In the genomic region with DNA sequence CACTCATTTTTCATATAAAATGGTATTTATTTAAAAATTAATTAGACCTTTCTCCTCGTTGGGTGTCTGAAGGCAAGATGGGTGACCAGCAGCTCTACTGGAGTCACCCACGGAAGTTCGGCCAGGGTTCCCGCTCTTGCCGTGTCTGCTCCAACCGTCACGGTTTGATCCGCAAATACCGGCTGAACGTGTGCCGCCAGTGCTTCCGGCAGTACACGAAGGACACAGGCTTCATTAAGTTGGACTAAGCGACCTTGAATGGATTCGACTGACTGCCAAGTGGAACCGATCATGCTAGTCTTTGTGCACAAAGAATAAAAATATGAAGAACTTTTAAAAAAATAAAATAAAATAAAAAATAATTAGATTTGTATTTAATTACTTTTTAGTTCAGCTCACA, we compare ENCODE assay signal across 27 mouse cellular contexts. TPM values are rescaled to one million over a fixed set of nuclear protein-coding genes. Genes with fewer than 3 reads are reported as not detected.
DNase-seq lines count a peak whose midpoint lies in the region; ATAC-seq and TF ChIP-seq lines count a peak whose summit lies in the region.
"Had no signal": no experiment of that assay in that cellular context is flagged by ENCODE, and none has a peak within 500 bp of the region (broad histone marks: within the 10 kb centered on the region; RNA-seq: fewer than 3 reads in every experiment).

No protein-coding gene starts in this region.

- DNase-seq in adrenal gland, adult (ENCODE audit: inconsistent age in 2 of 2, low spot score in 1 of 2), result peak; percentile 53 to 62
- DNase-seq in adrenal gland, postnatal 4 days (ENCODE audit: low spot score in 2 of 2), result no peak
- peak; percentile 31 for DNase-seq in forebrain, embryonic 14.5 days (ENCODE audit: low spot score)
- DNase-seq in forebrain, embryonic 10.5 days (ENCODE audit: extremely low spot score, low spot score), result no peak
- peak; percentile 14 for DNase-seq in kidney, adult 2 months
- no peak for DNase-seq in kidney, postnatal 10 days
- peak; percentile 13 to 49 for DNase-seq in adrenal gland, postnatal 36 days
- DNase-seq in Muller cell, postnatal 12 days (ENCODE audit: inconsistent ontology term), result no peak
- DNase-seq: cerebellum, adult 2 months; gastrocnemius, adult 2 months; gastrocnemius, postnatal 36 days; heart, adult 2 months; heart, postnatal 10 days; kidney, adult 9 months; kidney, postnatal 14 days; layer of hippocampus, adult 9-11 months; liver; lung, adult 2 months; lung, postnatal 10 days; thymus, adult 2 months; thymus, postnatal 36 days had no signal

- 66% methylated on average over 16 of the region's 16 CpGs for WGBS in forebrain, embryonic 14.5 days
- WGBS in forebrain, embryonic 10.5 days, result 95% methylated on average over 16 of the region's 16 CpGs
- WGBS in kidney, adult 2 months, result 72% methylated on average over 16 of the region's 16 CpGs

- H3K9ac ChIP-seq in forebrain, embryonic 14.5 days (ENCODE audit: low read length), result no peak overlapping the region
- H3K9ac ChIP-seq: heart, embryonic 13.5 days; liver, embryonic 14.5 days had no signal

- H3K4me1 ChIP-seq in forebrain, embryonic 14.5 days (ENCODE audit: control insufficient read depth, insufficient read depth, low read length), result peaks cover 43% of the 10 kb centered on the region
- peaks cover 59% of the 10 kb centered on the region for H3K4me1 ChIP-seq in forebrain, embryonic 10.5 days
- H3K4me1 ChIP-seq in kidney, adult 2 months (ENCODE audit: control insufficient read depth, insufficient read depth, low read length), result no peaks in the 10 kb centered on the region; the same call in 1 of the 2 replicates

- no peaks in the 10 kb centered on the region for H3K36me3 ChIP-seq in forebrain, embryonic 14.5 days (ENCODE audit: control insufficient read depth, insufficient read depth, low read length)
- H3K36me3 ChIP-seq in forebrain, embryonic 10.5 days (replicated peaks), result no peaks in the 10 kb centered on the region
- no peaks in the 10 kb centered on the region for H3K36me3 ChIP-seq in kidney, adult 2 months (ENCODE audit: control insufficient read depth, insufficient read depth, low read length)
- H3K36me3 ChIP-seq: heart, embryonic 13.5 days had no signal

- no peak for TF ChIP-seq POLR2A in kidney, adult 2 months (IDR thresholded peaks at IDR 0.05; ENCODE audit: low read depth, low read length)

- TF ChIP-seq CTCF in kidney, adult 2 months (conservative IDR thresholded peaks at IDR 0.05; ENCODE audit: insufficient read depth, insufficient read length, low read depth, low read length), result no peak

- no peak overlapping the region for H3K4me3 ChIP-seq in forebrain, embryonic 14.5 days (ENCODE audit: low read depth, low read length)
- H3K4me3 ChIP-seq in forebrain, embryonic 10.5 days, result no peak overlapping the region
- no peak overlapping the region for H3K4me3 ChIP-seq in kidney, adult 2 months (ENCODE audit: insufficient read depth, low read depth, low read length)
- H3K4me3 ChIP-seq: erythroblast, embryonic 14.5 days; gastrocnemius, adult 2 months; heart, adult 2 months; heart, embryonic 13.5 days had no signal

- H3K9me3 ChIP-seq in forebrain, embryonic 14.5 days (replicated peaks; ENCODE audit: control insufficient read depth, low read length), result no peaks in the 10 kb centered on the region
- H3K9me3 ChIP-seq in forebrain, embryonic 10.5 days, result no peaks in the 10 kb centered on the region
- H3K9me3 ChIP-seq: heart, embryonic 13.5 days had no signal

- H3K4me2 ChIP-seq in forebrain, embryonic 14.5 days (ENCODE audit: low read length), result no peak overlapping the region
- H3K4me2 ChIP-seq: heart, embryonic 13.5 days had no signal

- H3K27me3 ChIP-seq in forebrain, embryonic 14.5 days (replicated peaks; ENCODE audit: control insufficient read depth, insufficient read depth, low read length), result no peaks in the 10 kb centered on the region
- H3K27me3 ChIP-seq in forebrain, embryonic 10.5 days (ENCODE audit: poor library complexity, severe bottlenecking), result no peaks in the 10 kb centered on the region
- no peaks in the 10 kb centered on the region for H3K27me3 ChIP-seq in kidney, adult 2 months (replicated peaks; ENCODE audit: control insufficient read depth, insufficient read depth, low read length)
- H3K27me3 ChIP-seq: CH12.LX; heart, embryonic 13.5 days had no signal

- no peak overlapping the region for H3K27ac ChIP-seq in forebrain, embryonic 14.5 days (ENCODE audit: low read depth, low read length)
- H3K27ac ChIP-seq in forebrain, embryonic 10.5 days, result no peak overlapping the region; the same call in 1 of the 2 replicates
- no peak overlapping the region for H3K27ac ChIP-seq in kidney, adult 2 months (ENCODE audit: insufficient read depth, low read depth, low read length)
- H3K27ac ChIP-seq: gastrocnemius, adult 2 months; heart, adult 2 months; heart, embryonic 13.5 days; liver, embryonic 14.5 days; macrophage had no signal

- ATAC-seq in forebrain, embryonic 14.5 days, result no peak
- ATAC-seq: intestine, embryonic 16.5 days had no signal

RNA-seq across cellular contexts. Expression of gene Srgap3, which starts 29.1 kb away (rescaled TPM):
- 10 to 100 TPM; 25.8 to 27.8 TPM for total RNA-seq in adrenal gland, postnatal 4 days (2021)
- 31.4 and 46.7 TPM in 2 replicates for polyA plus RNA-seq in forebrain, embryonic 14.5 days (2014; fragmentation: Nextera tagmentation; extraction: Ambion mirVana)
- 14.8 and 16.5 TPM in 2 replicates for polyA plus RNA-seq in forebrain, embryonic 10.5 days (2016; fragmentation: Nextera tagmentation; extraction: Ambion mirVana)
- 5.5 and 5.8 TPM in 2 replicates for polyA plus RNA-seq in kidney, adult 2 months (2012; rRNA removed)
- total RNA-seq in adrenal gland, postnatal 36 days (2021), result 10 to 100 TPM; 17.1 to 26.3 TPM

Comparison
In these comparisons a context has a peak if more than half of its experiments do, and no peak if none do; other contexts are left out.
1. DNase-seq: peak in adrenal gland, adult (2 of 2), forebrain, embryonic 14.5 days (single experiment), kidney, adult 2 months (single experiment) and adrenal gland, postnatal 36 days (2 of 2); none in adrenal gland, postnatal 4 days (0 of 2), forebrain, embryonic 10.5 days (single experiment), kidney, postnatal 10 days (single experiment) and Muller cell, postnatal 12 days (single experiment).